Mouse (Mus musculus): ENCODE measurements around the gene Tcl1b4.

DNA sequence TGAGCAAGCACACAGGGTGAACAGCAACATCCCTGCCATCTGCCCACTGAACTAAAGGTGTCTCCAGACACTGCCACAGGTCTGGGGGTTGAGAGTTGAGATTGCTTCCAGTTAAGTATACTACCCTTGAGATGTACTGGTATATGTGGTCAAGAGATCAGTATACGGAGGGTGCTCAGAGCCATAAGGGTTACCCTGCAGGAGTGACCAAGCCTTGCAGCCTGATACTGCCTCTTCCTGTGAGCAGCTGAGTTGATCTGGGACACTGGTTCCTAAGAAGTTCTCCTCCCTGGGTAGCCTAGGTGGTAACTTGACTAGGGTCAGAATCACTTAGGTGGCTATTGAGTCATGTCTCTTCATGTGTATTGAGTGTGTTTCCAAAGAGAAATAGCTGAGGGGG lies 6.7 kb downstream of the Tcl1b4 start:
- TF ChIP-seq POLR2A (IDR thresholded peaks at IDR 0.05; ENCODE audit: insufficient read length, low read depth), result no peak
- TF ChIP-seq MAX (IDR thresholded peaks at IDR 0.05; ENCODE audit: low read depth), result no peak
- TF ChIP-seq USF1 (IDR thresholded peaks at IDR 0.05; ENCODE audit: low read depth), result no peak
- TF ChIP-seq SRF (IDR thresholded peaks at IDR 0.05; ENCODE audit: control insufficient read depth, insufficient read length, low read depth), result no peak
- no peak for TF ChIP-seq MYOD1 (IDR thresholded peaks at IDR 0.05; ENCODE audit: control insufficient read depth in 1 of 3, insufficient read length in 2 of 3, low read depth in 2 of 3)
